Mouse (Mus musculus): ENCODE data around the gene Dhodh.

The Dhodh gene

GRCm38 (mm10) chr8:109584830-109585229 is 23.6 kb downstream of the Dhodh start:
- no peak for DNase-seq

- no peak for DNase-seq
Observed at GRCm38 (mm10) chr8:109584293-109584692, 24.2 kb downstream of the Dhodh start.

- no peak for DNase-seq
Observed at GRCm38 (mm10) chr8:109578900-109579301, 29.6 kb downstream of the Dhodh start, which contains the start of gene Hp. Hp (minus strand) TSS chr8:109579172.

- no peak for DNase-seq
Observed at GRCm38 (mm10) chr8:109576311-109576710, 32.2 kb downstream of the Dhodh start.

- DNase-seq, result no peak
Observed at GRCm38 (mm10) chr8:109571139-109571538, 37.3 kb downstream of the Dhodh start.

- peak; percentile 100 for DNase-seq
Observed at GRCm38 (mm10) chr8:109565498-109566333, 42.8 kb downstream of the Dhodh start, which contains the start of the genes Dhx38 and Txnl4b. Dhx38 (minus strand) TSS chr8:109565861. Txnl4b (plus strand) TSS chr8:109565892.

GRCm38 (mm10) chr8:109564766-109565165 is 43.7 kb downstream of the Dhodh start:
- DNase-seq, result no peak

- no peak for DNase-seq
Observed at GRCm38 (mm10) chr8:109563881-109564280, 44.6 kb downstream of the Dhodh start.

- no peak for DNase-seq
Observed at GRCm38 (mm10) chr8:109551663-109552062, 56.8 kb downstream of the Dhodh start.

GRCm38 (mm10) chr8:109544049-109544448 is 64.4 kb downstream of the Dhodh start:
- DNase-seq, result no peak

GRCm38 (mm10) chr8:109542748-109543519 is 65.5 kb downstream of the Dhodh start:
- DNase-seq, result no peak

- no peak for DNase-seq
Observed at GRCm38 (mm10) chr8:109542165-109542564, 66.3 kb downstream of the Dhodh start.

Measured in kidney, adult 9 months (tissue).